Mouse (Mus musculus) embryonic facial prominence, embryonic 15.5 days (tissue): ENCODE data around the gene Fam20b. TPM values are rescaled to one million over a fixed set of nuclear protein-coding genes. Genes with fewer than 3 reads are reported as not detected.

ENCODE experiments used
- ATAC-seq: fragments of 200-750 bp; cut with Nextera tagmentation; 2 replicates; pipeline ENCODE4 v1.8.0; 2017; ENCODE audit warnings: low read depth, moderate TSS enrichment; ENCODE audit not compliant: insufficient number of reproducible peaks, low FRiP score, low TSS enrichment
- H3K27ac ChIP-seq: fragments of 300-500 bp; sonication (generic); replicated peaks from 2 replicates; pipeline ENCODE4 v1.5.1; 2015; ENCODE audit warnings: mild to moderate bottlenecking, inconsistent platforms
- H3K27me3 ChIP-seq: fragments of 300-500 bp; sonication (generic); 2 replicates; pipeline ENCODE4 v1.6.1; 2015; ENCODE audit warnings: inconsistent platforms
- H3K36me3 ChIP-seq: fragments of 300-500 bp; sonication (generic); 2 replicates; pipeline ENCODE4 v1.6.1; 2015; ENCODE audit warnings: mild to moderate bottlenecking, inconsistent platforms
- H3K4me1 ChIP-seq: fragments of 300-500 bp; sonication (generic); 2 replicates; pipeline ENCODE4 v1.6.1; 2015; ENCODE audit warnings: inconsistent platforms
- H3K4me2 ChIP-seq: fragments of 300-500 bp; sonication (generic); replicated peaks from 2 replicates; pipeline ENCODE4 v1.6.1; 2015; ENCODE audit warnings: mild to moderate bottlenecking, inconsistent platforms
- H3K4me3 ChIP-seq: fragments of 300-500 bp; sonication (generic); replicated peaks from 2 replicates; pipeline ENCODE4 v1.5.1; 2015; ENCODE audit warnings: mild to moderate bottlenecking, inconsistent platforms
- H3K9ac ChIP-seq: fragments of 300-500 bp; sonication (generic); 2 replicates; pipeline ENCODE4 v1.6.1; 2015; ENCODE audit warnings: inconsistent platforms
- H3K9me3 ChIP-seq: fragments of 300-500 bp; sonication (generic); replicated peaks from 2 replicates; pipeline ENCODE4 v1.6.1; 2016; ENCODE audit warnings: inconsistent platforms
- WGBS: fragments of 180-500 bp; shearing (Covaris S2); methylation state at CpG from one replicate; pipeline ENCODE4 v1.1.7; 2015; 5-methylcytosine and 5-hydroxymethylcytosine counted together
- polyA plus RNA-seq: library from polyadenylated mRNA; unstranded; fragments of >200 nt; fragmentation: Nextera tagmentation; extraction: Ambion mirVana; gene quantifications from 2 replicates; pipeline ENCODE4 v1.2.1, GENCODE M21; 2015

Gene Fam20b
- polyA plus RNA-seq, 1 experiment from 2014 or later = 28.0 TPM

DNA sequence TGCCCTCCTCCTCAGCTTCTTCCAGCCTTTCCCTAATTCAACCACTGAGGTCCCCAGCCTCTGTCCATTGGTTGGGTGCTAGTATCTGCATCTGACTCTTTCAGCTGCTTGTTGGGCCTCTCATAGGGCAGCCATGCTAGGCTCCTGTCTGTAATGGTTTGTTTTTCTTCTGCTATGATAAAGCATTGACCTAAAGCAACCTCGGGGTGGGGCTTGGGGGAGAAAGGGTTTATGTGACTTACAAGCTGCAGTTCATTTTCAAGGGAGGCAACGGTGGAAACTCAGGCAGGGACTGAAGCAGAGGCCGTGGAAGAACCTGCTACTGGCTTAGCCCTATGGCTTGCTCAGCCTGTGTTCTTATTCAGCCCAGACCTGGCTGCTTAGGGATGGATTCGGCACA, 31.4 kb upstream of the Fam20b start:
- Histone ChIP-seq H3K27ac (no peak overlapping the region), H3K9ac (no peak overlapping the region), H3K4me2 (no peak overlapping the region), H3K4me3 (no peak overlapping the region), H3K4me1 (peaks cover 42% of the 10 kb centered on the region), H3K36me3 (no peaks in the 10 kb centered on the region), H3K27me3 (no peaks in the 10 kb centered on the region), H3K9me3 (no peaks in the 10 kb centered on the region)
- no peak for ATAC-seq
- 35% methylated on average over 4 of the region's 4 CpGs for WGBS

GRCm38 (mm10) chr1:156749136-156749535, 30.2 kb upstream of the Fam20b start:
- H3K4me2 ChIP-seq = no peak overlapping the region
- peaks cover 35% of the 10 kb centered on the region for H3K4me1 ChIP-seq
- H3K9me3 ChIP-seq = no peaks in the 10 kb centered on the region
- H3K27ac ChIP-seq = no peak overlapping the region
- no peak overlapping the region for H3K9ac ChIP-seq
- H3K36me3 ChIP-seq = no peaks in the 10 kb centered on the region
- no peak overlapping the region for H3K4me3 ChIP-seq
- ATAC-seq = no peak
- no peaks in the 10 kb centered on the region for H3K27me3 ChIP-seq

GRCm38 (mm10) chr1:156748435-156749005, 29.6 kb upstream of the Fam20b start:
- H3K27ac ChIP-seq = no peak overlapping the region; the same call in 1 of the 2 replicates
- no peak overlapping the region for H3K4me2 ChIP-seq
- H3K9ac ChIP-seq = no peak overlapping the region
- no peaks in the 10 kb centered on the region for H3K9me3 ChIP-seq
- no peak overlapping the region for H3K4me3 ChIP-seq
- peaks cover 31% of the 10 kb centered on the region for H3K4me1 ChIP-seq
- no peaks in the 10 kb centered on the region for H3K36me3 ChIP-seq
- 58% methylated on average over 16 of the region's 16 CpGs for WGBS
- no peak for ATAC-seq
- H3K27me3 ChIP-seq = no peaks in the 10 kb centered on the region

DNA sequence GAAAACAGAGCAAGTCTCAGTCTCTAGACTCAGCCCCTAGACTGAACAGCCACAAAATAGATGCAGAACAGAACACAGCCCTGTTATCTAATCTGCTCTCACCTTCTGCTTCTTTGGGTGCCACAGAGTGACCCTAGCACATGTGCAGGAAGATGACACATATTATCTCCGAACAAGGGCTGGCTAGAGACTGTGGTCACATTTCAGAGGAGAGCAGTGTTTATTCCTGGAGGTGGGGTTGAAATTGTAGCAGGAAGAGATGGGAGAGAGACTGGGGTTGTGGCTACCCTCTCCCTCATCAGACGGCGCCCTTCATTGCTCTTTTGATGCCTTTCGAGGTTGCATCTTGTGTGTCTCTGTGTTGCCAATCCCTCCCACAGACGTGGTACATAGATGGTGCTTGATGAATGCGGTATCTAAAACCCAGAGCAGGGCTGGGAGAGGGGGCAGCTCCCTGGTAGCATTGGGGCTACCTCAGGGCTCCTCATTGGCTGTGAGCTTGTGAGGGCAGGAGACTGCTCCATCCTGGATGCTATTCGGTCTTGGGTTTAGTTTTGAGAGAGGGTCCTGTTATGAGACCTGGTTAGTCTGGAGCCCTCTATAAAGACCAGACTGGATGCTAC, 26.4 kb upstream of the Fam20b start:
- H3K4me3 ChIP-seq = no peak overlapping the region
- no peaks in the 10 kb centered on the region for H3K9me3 ChIP-seq
- no peak overlapping the region for H3K27ac ChIP-seq
- WGBS = 67% methylated on average over 7 of the region's 7 CpGs
- H3K36me3 ChIP-seq = no peaks in the 10 kb centered on the region
- H3K4me2 ChIP-seq = no peak overlapping the region
- H3K27me3 ChIP-seq = no peaks in the 10 kb centered on the region
- no peak for ATAC-seq
- H3K4me1 ChIP-seq = peaks cover 12% of the 10 kb centered on the region
- no peak overlapping the region for H3K9ac ChIP-seq

DNA sequence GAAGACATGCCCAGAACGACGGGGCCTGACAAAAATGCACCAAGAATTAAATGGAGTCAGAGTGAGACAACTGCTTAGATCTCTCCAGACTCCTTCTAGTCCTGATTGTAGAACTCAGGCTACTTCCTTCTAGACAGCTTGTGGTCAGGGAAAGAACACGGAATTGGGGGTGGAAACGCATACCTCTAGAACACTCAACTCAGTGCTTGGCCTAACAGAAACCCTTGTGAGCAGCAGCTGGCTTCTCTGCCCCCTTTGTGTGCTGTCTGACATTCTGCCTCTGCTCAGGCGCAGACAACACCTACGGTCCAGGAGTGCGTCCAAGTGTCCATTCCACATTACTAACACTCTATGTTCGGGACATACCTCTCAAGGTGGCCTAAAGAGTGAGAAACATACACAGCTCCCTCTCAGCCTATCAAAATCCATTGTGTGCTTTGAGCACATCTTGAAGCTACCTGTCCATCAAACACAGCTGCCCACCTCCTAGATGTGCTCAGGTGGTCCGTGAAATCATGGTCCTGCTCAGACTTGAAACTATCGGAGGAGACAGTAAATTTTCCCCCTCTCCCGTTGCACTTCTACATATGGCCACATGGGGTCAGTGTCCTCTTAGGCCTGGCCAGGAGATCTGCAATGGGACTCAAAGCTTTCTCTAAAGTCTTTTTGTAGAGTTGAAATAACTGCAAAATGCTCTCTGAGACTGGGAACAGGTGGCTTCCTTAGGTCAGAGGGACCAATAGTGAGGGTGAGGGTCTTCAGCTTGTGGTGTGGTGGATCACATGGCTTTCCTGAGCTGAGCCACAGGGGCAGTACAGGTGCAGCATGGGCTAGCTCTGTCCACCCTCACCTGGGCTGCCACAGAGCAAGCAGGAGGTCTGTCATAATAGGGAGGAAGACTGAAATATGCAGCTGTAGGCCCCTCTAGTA, 22.9 kb upstream of the Fam20b start:
- Histone ChIP-seq H3K36me3 (no peaks in the 10 kb centered on the region), H3K4me3 (no peak overlapping the region), H3K9me3 (no peaks in the 10 kb centered on the region), H3K9ac (no peak overlapping the region), H3K27me3 (no peaks in the 10 kb centered on the region), H3K4me1 (peaks cover 4% of the 10 kb centered on the region; the same call in 1 of the 2 replicates), H3K4me2 (no peak overlapping the region), H3K27ac (no peak overlapping the region)
- WGBS = 55% methylated on average over 11 of the region's 11 CpGs
- no peak for ATAC-seq

- H3K27me3 ChIP-seq = no peaks in the 10 kb centered on the region
- no peaks in the 10 kb centered on the region for H3K4me1 ChIP-seq
- no peak overlapping the region for H3K4me2 ChIP-seq
- H3K9me3 ChIP-seq = no peaks in the 10 kb centered on the region
- 76% methylated on average over 2 of the region's 2 CpGs for WGBS
- no peaks in the 10 kb centered on the region for H3K36me3 ChIP-seq
- H3K9ac ChIP-seq = no peak overlapping the region
- ATAC-seq = no peak
- no peak overlapping the region for H3K4me3 ChIP-seq
- H3K27ac ChIP-seq = no peak overlapping the region
Measured at GRCm38 (mm10) chr1:156735788-156736187, 16.9 kb upstream of the Fam20b start.

DNA sequence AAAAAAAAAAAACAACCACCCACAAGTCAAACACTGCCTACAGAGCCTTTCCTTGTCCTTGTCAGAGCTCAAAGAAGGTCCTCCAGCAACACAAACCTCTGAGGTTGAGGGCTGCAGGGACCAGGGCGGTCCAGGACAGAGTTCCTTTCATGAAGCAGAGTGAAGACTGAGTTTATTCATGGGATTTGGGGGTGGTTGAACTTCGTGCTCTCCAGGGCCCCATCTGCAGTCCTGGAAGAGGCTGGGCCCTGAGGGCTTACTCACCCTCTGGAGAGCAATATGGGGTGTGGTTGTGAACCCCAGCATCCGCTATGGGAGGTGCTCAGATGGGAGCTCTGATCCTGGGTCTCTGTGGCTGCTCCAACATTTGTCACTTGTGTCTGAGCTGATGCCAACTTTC, 15.1 kb upstream of the Fam20b start:
- H3K9ac ChIP-seq = no peak overlapping the region
- H3K27me3 ChIP-seq = no peaks in the 10 kb centered on the region
- H3K4me2 ChIP-seq = no peak overlapping the region
- H3K9me3 ChIP-seq = no peaks in the 10 kb centered on the region
- H3K27ac ChIP-seq = no peak overlapping the region
- 0 out of 2 replicates have a peak, but pooled peaks have one; percentile 46 for ATAC-seq
- H3K4me3 ChIP-seq = no peak overlapping the region
- H3K4me1 ChIP-seq = no peaks in the 10 kb centered on the region
- H3K36me3 ChIP-seq = no peaks in the 10 kb centered on the region
- WGBS = 54% methylated on average over 3 of the region's 3 CpGs

GRCm38 (mm10) chr1:156733559-156733958, 14.7 kb upstream of the Fam20b start:
- no peaks in the 10 kb centered on the region for H3K27me3 ChIP-seq
- no peak overlapping the region for H3K9ac ChIP-seq
- no peaks in the 10 kb centered on the region for H3K4me1 ChIP-seq
- ATAC-seq = no peak
- H3K9me3 ChIP-seq = no peaks in the 10 kb centered on the region
- whole genome bisulfite sequencing = 82% methylated on average over 9 of the region's 9 CpGs
- no peaks in the 10 kb centered on the region for H3K36me3 ChIP-seq
- H3K4me2 ChIP-seq = no peak overlapping the region
- H3K27ac ChIP-seq = 0 out of 2 replicates have a peak overlapping the region, but pooled peaks have one; percentile 13
- H3K4me3 ChIP-seq = no peak overlapping the region

DNA sequence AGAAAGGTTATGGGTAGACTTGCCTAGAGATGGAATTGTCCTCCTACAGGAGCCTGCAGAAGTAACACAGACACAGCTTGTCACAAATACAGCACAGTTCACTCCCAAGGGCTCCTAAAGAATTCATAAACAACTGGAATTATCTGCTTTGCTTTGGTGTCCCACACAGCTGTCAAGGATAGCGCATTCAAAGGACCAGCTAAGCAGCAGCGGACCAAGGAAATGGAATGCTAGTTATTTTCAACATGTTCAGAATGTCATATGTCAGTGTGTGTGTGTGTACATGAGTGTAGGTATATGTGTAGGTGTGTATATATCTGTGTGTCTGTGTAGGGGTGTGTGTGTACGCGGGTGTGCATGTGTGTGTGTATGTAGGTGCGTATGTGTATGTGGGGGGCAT, 14.1 kb upstream of the Fam20b start:
- no peaks in the 10 kb centered on the region for H3K9me3 ChIP-seq
- no peaks in the 10 kb centered on the region for H3K36me3 ChIP-seq
- H3K9ac ChIP-seq = no peak overlapping the region
- no peaks in the 10 kb centered on the region for H3K4me1 ChIP-seq
- no peak for ATAC-seq
- H3K27ac ChIP-seq = 0 out of 2 replicates have a peak overlapping the region, but pooled peaks have one; percentile 13
- H3K4me2 ChIP-seq = no peak overlapping the region
- no peaks in the 10 kb centered on the region for H3K27me3 ChIP-seq
- WGBS = 86% methylated on average over 5 of the region's 5 CpGs
- no peak overlapping the region for H3K4me3 ChIP-seq

GRCm38 (mm10) chr1:156730802-156731201, 11.9 kb upstream of the Fam20b start:
- no peak overlapping the region for H3K4me3 ChIP-seq
- no peak overlapping the region for H3K4me2 ChIP-seq
- H3K9ac ChIP-seq = no peak overlapping the region
- H3K27me3 ChIP-seq = no peaks in the 10 kb centered on the region
- ATAC-seq = no peak
- H3K4me1 ChIP-seq = no peaks in the 10 kb centered on the region
- no peaks in the 10 kb centered on the region for H3K36me3 ChIP-seq
- 67% methylated on average over 9 of the region's 9 CpGs for WGBS
- H3K9me3 ChIP-seq = no peaks in the 10 kb centered on the region
- H3K27ac ChIP-seq = no peak overlapping the region

DNA sequence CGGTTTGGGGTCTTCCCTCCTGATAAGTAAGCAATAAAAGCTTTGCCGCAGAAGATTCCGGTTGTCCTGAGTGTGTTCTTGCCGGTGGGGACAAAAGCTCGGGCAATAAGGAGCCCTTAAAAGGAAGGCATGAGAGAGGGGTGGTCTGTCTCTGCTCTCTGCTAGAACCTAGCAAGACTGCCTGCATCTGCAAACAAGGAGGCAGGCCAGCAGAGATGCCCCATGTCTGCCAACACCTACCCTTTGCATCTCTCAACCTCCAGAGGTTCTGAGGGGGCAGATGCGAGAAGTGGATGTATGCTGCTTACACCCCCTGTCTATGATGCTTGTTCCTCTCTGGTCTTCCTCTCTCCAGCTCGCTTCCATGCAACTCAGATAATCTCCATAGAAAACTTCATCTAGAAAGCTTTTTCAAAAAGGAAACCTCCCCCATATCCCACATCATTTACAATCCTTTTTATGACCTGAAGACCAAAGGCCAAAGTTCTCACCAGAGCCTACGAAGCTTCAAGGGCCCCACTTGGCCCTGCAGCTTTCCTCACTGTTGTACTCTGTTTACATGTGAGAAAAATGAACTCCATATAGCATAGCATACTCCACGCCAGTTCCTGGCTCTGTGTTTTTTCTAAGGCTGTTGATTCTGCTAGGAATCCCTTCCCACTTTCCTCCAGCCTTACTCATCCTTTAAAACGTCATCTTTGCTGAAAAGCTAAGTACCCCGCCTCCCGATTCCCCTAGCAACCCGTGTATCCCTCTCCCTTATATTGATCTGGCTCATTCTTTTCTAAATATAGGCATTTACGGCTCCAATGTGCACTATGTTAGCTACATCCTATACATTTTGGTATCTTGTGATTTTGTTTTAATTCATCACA, 8.6 kb upstream of the Fam20b start:
- H3K4me1 ChIP-seq = no peaks in the 10 kb centered on the region
- H3K4me3 ChIP-seq = no peak overlapping the region
- no peak for ATAC-seq
- H3K9me3 ChIP-seq = no peaks in the 10 kb centered on the region
- H3K36me3 ChIP-seq = no peaks in the 10 kb centered on the region
- WGBS = 81% methylated on average over 13 of the region's 14 CpGs
- H3K9ac ChIP-seq = no peak overlapping the region
- no peak overlapping the region for H3K27ac ChIP-seq
- no peaks in the 10 kb centered on the region for H3K27me3 ChIP-seq
- H3K4me2 ChIP-seq = no peak overlapping the region
